Mouse (Mus musculus) kidney, adult 2 months (tissue): ENCODE data around the gene Lce1m.

Experiments
- CTCF ChIP-seq: fragments of 200-500 bp; conservative IDR thresholded peaks from 2 replicates; pipeline ENCODE4 v1.5.1; 2011; ENCODE audit warnings: low read depth, mild to moderate bottlenecking, control low read depth, low read length, moderate library complexity, mixed read lengths; ENCODE audit not compliant: insufficient read depth, insufficient read length
- POLR2A ChIP-seq: fragments of 200-500 bp; IDR thresholded peaks from one replicate; pipeline ENCODE4 v1.6.1; 2011; ENCODE audit warnings: low read depth, low read length, control low read depth

GRCm38 (mm10) chr3:92998691-92999090 is 20.2 kb downstream of the Lce1m start:
- TF ChIP-seq POLR2A (no peak), CTCF (peak; percentile 75)
